Mouse (Mus musculus): ENCODE measurements around the gene 2610528A11Rik. TPM values are rescaled to one million over a fixed set of nuclear protein-coding genes. Genes with fewer than 3 reads are reported as not detected.

2610528A11Rik gene
- total RNA-seq, 2 experiments from 2014 or later: 0.71 to 1.2 TPM

DNA sequence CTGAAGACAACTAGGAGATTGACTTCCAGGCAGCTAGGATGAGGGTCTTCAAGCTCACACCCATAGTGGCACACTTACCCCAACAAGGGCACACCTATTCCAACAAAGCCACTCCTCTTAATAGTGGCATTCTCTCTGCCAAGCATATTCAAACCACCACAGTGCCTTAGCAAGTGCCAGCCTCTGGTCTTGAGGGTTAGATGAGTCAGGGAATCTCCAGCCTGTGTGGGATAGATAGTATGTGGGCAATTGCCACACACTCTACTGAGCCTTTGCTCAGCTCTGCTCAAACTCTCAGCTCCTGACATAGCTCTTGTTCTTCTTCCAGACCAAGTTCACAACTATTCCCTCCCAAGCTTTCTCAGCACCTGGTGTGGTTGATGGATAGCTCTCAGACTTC lies 2.5 kb downstream of the 2610528A11Rik start:
- no peak for DNase-seq (ENCODE audit: low spot score in 2 of 2)
- Histone ChIP-seq H3K4me3 (no peak overlapping the region), H3K27ac (no peak overlapping the region)
- TF ChIP-seq CTCF (conservative IDR thresholded peaks at IDR 0.05): no peak

DNA sequence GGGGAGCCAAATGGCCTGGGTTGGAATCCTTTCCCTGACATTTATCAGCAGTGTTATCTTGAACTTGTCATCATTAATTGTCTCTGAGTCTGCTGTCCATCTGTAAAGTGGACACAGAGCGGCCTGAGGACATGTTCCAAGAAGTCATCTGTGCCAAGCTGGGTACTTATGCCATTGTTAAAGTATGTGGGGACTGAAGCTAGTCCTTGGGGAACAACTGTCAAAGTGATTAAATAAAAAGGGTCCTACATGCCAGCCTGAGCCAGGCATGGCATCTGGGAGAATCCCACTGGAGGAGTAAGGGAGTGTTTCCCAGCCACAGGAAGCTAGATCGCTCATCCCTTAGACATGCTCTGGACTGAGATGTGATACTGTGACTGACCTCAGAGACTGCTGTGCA lies 3.4 kb downstream of the 2610528A11Rik start:
- no peak overlapping the region for H3K27ac ChIP-seq
- no peak for TF ChIP-seq CTCF (conservative IDR thresholded peaks at IDR 0.05)
- DNase-seq (ENCODE audit: low spot score in 2 of 2): no peak
- no peak overlapping the region for H3K4me3 ChIP-seq

DNA sequence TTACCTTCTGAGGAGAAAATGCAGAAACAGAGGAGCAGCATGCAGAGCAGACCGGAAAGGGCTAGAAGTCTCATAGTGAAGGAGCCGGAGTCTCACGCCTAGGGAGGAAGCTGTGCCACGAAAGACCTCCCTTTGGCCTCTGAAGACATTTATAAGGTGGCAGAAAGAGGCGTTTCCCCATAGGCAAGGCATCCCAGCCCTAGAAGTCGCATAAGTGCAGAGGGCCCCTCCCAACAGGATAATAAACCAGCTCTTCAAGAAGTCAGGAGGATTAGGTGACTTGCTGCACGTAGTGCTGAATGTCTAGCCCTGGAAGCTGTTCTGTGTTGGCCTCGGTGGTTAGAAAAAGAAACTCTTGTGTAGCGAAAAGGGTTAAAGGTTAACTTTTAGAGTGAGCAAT lies 3.8 kb downstream of the 2610528A11Rik start:
- DNase-seq (ENCODE audit: low spot score in 2 of 2): no peak
- no peak for TF ChIP-seq CTCF (conservative IDR thresholded peaks at IDR 0.05)
- H3K4me3 ChIP-seq: no peak overlapping the region
- H3K27ac ChIP-seq: no peak overlapping the region

DNA sequence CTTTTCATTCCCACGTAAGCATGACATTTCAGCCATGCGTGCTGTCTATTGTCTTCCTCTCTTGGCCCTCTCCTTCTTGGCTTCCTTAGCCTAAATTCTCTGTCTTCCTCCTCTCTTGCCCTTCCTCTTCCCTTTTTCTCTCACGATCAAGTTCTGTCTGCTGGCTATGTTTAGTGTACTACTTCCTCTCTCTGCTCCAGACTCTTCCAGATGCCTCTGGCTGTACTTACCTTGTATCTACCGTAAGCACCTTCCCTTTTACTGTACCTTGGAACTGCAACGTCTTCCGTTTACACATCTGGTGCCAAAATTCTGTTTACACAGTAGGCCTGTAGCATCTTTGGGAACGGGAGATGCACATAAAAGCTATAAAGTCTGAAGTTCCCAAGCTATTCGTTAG lies 4.4 kb downstream of the 2610528A11Rik start:
- Histone ChIP-seq H3K27ac (no peak overlapping the region), H3K4me3 (no peak overlapping the region)
- no peak for DNase-seq (ENCODE audit: low spot score in 2 of 2)
- TF ChIP-seq CTCF (conservative IDR thresholded peaks at IDR 0.05): no peak

DNA sequence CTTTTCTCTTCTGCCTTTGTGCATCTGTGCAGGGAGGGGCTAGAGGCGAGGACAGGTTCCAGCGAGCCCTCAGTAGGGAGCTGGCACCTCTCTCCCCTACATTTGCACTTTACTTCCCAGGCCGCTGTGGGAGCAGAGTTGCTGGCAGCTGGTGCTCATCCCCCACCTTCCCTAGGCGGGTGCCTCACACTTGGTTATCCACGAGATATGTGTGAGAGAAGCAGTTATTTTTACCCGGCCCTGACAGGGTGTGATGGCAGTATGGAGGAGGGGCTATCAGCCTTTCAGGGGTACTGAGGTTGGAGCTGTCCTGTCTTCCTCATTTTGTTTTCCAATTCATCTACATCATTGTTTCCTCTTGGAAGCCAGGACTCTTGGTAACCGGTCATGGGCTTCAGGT lies 8.0 kb downstream of the 2610528A11Rik start:
- no peak for TF ChIP-seq CTCF (conservative IDR thresholded peaks at IDR 0.05)
- DNase-seq (ENCODE audit: low spot score in 2 of 2): no peak

DNA sequence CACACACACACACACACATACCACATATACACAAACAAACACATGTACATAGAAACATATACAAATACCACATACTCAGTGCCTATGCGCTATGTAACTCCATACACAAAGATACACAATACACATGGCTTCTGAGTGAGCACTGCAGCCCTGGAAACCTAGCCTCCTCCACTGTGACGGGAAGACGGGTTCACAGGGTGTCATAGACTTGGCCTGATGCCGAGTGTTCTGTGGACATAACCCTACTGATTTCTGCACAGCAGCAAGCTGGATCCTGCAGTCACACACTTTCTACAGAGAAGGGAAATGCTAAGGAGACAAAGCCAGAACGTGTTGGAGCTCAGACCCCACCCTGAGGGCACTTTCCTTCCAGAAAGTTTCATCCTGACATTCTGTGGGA lies 9.1 kb downstream of the 2610528A11Rik start:
- DNase-seq (ENCODE audit: low spot score in 2 of 2): no peak
- Histone ChIP-seq H3K4me3 (no peak overlapping the region), H3K27ac (no peak overlapping the region)
- TF ChIP-seq CTCF (conservative IDR thresholded peaks at IDR 0.05): no peak

More for the DNA sequence above, 8.0 kb downstream of the 2610528A11Rik start:
- Histone ChIP-seq H3K4me3 (no peak overlapping the region), H3K27ac (no peak overlapping the region)

DNA sequence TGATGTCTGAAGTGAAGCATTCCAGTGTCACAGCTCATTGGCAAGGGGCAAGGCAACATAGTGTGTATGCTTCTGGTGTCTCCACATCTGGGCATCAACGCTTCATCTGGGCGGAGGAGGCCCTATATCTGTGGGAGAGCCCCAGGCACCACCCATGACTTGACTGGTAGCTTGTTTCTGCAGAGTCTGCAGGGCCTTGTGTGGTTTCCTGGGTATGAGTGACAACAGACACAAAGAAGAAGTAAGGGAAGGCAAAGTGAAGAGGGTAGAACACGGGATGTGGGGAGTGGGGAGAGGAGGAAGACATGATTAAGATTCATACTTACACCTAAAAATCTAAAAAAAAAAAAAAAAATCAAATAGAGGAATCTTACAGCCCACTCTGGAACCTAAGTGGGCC lies 11.3 kb downstream of the 2610528A11Rik start:
- no peak for DNase-seq (ENCODE audit: low spot score in 2 of 2)
- no peak for TF ChIP-seq CTCF (conservative IDR thresholded peaks at IDR 0.05)
- Histone ChIP-seq H3K4me3 (no peak overlapping the region), H3K27ac (no peak overlapping the region)

DNA sequence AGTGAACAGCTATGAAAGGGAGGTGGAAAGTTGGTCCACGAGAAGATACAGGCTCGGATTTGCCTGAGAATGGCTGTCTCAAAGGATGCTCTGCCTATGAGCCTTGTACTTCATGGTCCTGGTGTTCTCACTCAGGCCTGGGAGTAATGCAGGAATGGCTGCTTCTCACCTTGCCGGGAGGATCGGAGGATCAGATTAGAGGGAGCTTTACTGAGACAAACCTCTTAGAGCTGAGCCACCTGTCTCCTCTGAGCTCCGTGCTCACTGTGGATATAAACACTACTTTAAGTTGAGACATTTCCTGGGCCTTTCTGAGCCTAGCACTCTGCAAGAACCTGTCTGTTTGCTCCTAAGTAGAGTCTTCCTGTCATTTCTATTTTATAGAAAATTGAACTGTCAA lies 12.3 kb downstream of the 2610528A11Rik start:
- Histone ChIP-seq H3K4me3 (no peak overlapping the region), H3K27ac (no peak overlapping the region)
- DNase-seq (ENCODE audit: low spot score in 2 of 2): no peak
- TF ChIP-seq CTCF (conservative IDR thresholded peaks at IDR 0.05): no peak

DNA sequence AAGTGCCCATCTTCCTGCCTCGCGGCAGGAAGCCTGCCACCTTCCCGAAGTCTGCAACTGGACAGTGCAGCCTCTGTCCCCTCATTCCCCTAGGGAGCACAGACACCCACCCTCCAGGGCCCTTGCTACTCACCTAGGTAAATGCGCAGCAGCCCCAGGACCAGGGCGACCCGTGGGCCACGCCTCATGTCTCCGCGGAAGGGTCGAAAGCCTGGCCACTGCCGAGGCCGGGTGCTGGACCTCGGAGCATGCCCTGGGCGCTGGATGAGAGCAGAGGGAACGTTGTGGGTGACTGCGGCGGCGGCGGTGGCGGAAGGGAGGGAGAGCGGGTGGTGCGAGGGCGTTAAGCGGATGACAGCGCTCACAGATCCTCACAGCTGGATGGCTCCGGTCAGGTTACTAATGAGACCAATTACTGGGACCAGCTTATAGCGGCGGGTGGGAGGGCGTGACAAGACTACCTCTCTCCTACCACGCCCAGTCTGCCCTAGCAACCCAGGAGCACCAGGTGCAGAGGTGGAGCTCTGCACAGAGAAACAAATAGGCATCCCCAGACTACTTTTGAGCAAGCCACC lies 15.8 kb downstream of the 2610528A11Rik start, which contains the start of gene Cdhr1:
TSS of gene Cdhr1 (minus strand) at position 392 of the 575 bp plus-strand sequence.
- TF ChIP-seq CTCF (conservative IDR thresholded peaks at IDR 0.05): no peak
- H3K27ac ChIP-seq: peak within 1 kb of the TSS; percentile 48

DNA sequence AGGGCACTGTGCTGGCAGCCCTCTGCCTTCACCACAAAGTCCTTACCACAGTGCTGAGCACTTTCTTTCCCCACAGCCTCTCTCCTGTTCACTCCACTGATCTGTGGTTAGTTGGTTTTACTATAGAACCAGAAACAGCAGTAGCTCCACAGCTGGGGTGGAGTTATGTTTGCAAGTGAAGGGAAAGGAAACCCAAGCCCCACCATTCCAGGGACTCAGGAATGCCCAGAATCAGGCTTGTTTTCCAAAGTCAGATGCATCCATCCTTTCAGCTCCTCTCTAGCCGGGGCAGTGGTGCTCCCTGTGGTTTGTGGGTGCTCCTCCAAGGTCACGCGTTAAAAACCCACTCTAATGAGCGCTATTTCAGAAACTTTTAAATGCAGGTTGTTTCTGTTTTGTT lies 18.3 kb downstream of the 2610528A11Rik start:
- no peak overlapping the region for H3K4me3 ChIP-seq
- DNase-seq (ENCODE audit: low spot score in 2 of 2): no peak
- no peak for TF ChIP-seq CTCF (conservative IDR thresholded peaks at IDR 0.05)
- no peak overlapping the region for H3K27ac ChIP-seq

More for the DNA sequence above, 15.8 kb downstream of the 2610528A11Rik start, which contains the start of gene Cdhr1:
- peak within 1 kb of the TSS; percentile 58 for H3K4me3 ChIP-seq
- DNase-seq (ENCODE audit: low spot score in 2 of 2): no peak

DNA sequence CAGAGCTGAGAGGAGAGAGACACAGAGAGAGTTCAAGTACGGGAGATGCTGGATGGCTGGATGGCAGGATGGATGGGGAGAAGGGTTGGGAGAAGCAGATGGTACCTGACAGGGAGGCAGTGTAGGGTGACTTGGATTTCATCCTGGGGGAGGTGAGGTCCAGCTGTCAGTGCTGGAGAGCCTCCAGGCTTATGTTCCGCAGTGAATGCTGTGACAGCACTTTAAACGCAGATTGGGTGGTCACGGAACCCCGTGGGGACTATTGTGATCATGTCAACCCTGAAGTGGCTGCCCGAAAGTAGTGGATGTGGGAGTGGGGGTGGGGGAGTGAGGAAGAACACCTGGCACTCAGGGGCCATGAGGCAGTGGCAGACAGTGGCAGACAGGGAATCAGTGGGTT lies 19.4 kb downstream of the 2610528A11Rik start:
- TF ChIP-seq CTCF (conservative IDR thresholded peaks at IDR 0.05): no peak
- no peak for DNase-seq (ENCODE audit: low spot score in 2 of 2)
- no peak overlapping the region for H3K27ac ChIP-seq
- H3K4me3 ChIP-seq: no peak overlapping the region

DNA sequence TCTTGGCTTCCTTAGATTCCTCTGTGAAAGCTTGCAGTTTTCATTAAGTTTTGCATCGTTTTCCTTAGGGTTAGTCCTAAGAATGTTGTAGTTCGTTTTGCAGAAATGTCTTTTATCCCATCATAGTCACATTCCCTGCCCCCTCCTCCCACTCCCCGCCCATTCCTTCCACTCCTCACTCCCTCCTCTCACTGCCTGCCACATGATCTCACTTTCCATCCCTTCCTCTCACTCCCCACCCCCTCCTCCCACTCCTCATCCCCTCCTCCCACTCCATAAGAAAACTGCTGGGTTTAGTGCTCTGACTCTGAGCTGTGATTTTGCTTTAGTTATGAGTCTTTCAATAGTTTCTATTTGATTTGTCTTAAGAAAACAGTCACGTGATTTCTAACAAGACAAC lies 30.1 kb downstream of the 2610528A11Rik start:
- no peak for TF ChIP-seq CTCF (conservative IDR thresholded peaks at IDR 0.05)
- no peak overlapping the region for H3K4me3 ChIP-seq
- no peak overlapping the region for H3K27ac ChIP-seq

DNA sequence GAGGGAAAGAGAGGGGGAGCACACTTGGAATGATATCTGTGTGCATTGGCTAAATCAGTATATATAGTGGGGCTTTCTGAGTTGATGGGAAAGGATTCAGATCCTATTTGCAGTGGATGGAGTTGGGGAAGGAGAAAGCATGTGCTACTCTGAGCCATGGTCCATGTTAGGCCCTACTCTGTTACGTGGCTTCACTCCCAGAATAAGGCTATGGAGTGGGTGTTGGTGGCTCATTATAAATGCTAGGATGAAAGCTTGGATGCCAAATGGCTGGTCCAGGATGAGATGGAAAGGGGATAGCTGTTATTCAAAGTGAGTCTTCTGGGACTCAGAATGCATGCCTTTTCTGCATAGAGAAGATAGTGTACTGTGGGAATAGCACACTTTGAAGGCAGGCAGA lies 33.1 kb downstream of the 2610528A11Rik start:
- no peak for TF ChIP-seq CTCF (conservative IDR thresholded peaks at IDR 0.05)
- Histone ChIP-seq H3K27ac (no peak overlapping the region), H3K4me3 (no peak overlapping the region)
- DNase-seq (ENCODE audit: low spot score in 2 of 2): no peak

More for the DNA sequence above, 30.1 kb downstream of the 2610528A11Rik start:
- no peak for DNase-seq (ENCODE audit: low spot score in 2 of 2)

DNA sequence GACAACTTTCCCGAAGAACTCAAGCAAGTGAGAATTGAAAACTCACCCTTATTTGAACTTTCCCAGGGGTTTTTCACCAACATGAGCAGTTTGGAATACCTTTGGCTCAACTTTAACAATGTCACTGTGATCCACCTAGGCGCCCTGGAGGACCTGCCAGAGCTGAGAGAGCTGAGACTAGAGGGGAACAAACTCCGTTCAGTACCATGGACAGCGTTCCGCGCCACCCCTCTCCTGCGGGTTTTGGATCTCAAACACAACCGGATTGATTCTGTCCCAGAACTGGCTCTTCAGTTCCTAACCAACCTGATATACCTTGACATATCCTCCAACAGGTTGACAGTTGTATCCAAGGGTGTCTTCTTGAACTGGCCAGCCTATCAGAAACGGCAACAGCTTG lies 45.3 kb downstream of the 2610528A11Rik start:
- DNase-seq (ENCODE audit: low spot score in 2 of 2): no peak
- H3K27ac ChIP-seq: no peak overlapping the region
- TF ChIP-seq CTCF (conservative IDR thresholded peaks at IDR 0.05): no peak
- no peak overlapping the region for H3K4me3 ChIP-seq
